Mouse (Mus musculus): ENCODE measurements at regions not wholly inside any gene's neighbourhood (a gene's known extent, or its start where the extent isn't known, plus 50 kb on each side); places are given as distances from the start of the nearest gene placed in this dataset.

- no peaks in the 10 kb centered on the region for H3K27me3 ChIP-seq (replicated peaks)
- ATAC-seq: no peak
- no peak overlapping the region for H3K4me2 ChIP-seq
- H3K36me3 ChIP-seq: no peaks in the 10 kb centered on the region
- H3K9ac ChIP-seq: no peak overlapping the region
- H3K4me1 ChIP-seq: no peaks in the 10 kb centered on the region
- whole genome bisulfite sequencing (ENCODE audit: insufficient replicate concordance): 61% methylated on average over 3 of the region's 3 CpGs
- no peaks in the 10 kb centered on the region for H3K9me3 ChIP-seq (replicated peaks)
- H3K27ac ChIP-seq: no peak overlapping the region
- H3K4me3 ChIP-seq: no peak overlapping the region
Observed at GRCm38 (mm10) chr7:67895166-67895565, 57.5 kb upstream of the Igf1r start.

GRCm38 (mm10) chr7:67892917-67893316 lies 59.7 kb upstream of the Igf1r start:
- 44% methylated on average over 3 of the region's 3 CpGs for WGBS (ENCODE audit: insufficient replicate concordance)
- no peaks in the 10 kb centered on the region for H3K9me3 ChIP-seq (replicated peaks)
- ATAC-seq: no peak

GRCm38 (mm10) chr7:67883040-67883439 lies 69.6 kb upstream of the Igf1r start:
- H3K27ac ChIP-seq: no peak overlapping the region
- no peak overlapping the region for H3K4me2 ChIP-seq
- H3K4me3 ChIP-seq: no peak overlapping the region
- 71% methylated on average over 6 of the region's 6 CpGs for WGBS (ENCODE audit: insufficient replicate concordance)
- H3K36me3 ChIP-seq: no peaks in the 10 kb centered on the region
- no peaks in the 10 kb centered on the region for H3K27me3 ChIP-seq (replicated peaks)
- no peak for ATAC-seq
- H3K9me3 ChIP-seq (replicated peaks): no peaks in the 10 kb centered on the region
- H3K9ac ChIP-seq: no peak overlapping the region
- no peaks in the 10 kb centered on the region for H3K4me1 ChIP-seq

More at GRCm38 (mm10) chr7:67892917-67893316, 59.7 kb upstream of the Igf1r start:
- H3K4me1 ChIP-seq: no peaks in the 10 kb centered on the region
- no peaks in the 10 kb centered on the region for H3K36me3 ChIP-seq
- H3K4me3 ChIP-seq: no peak overlapping the region
- H3K27me3 ChIP-seq (replicated peaks): no peaks in the 10 kb centered on the region
- H3K9ac ChIP-seq: no peak overlapping the region
- H3K27ac ChIP-seq: no peak overlapping the region
- H3K4me2 ChIP-seq: no peak overlapping the region

DNA sequence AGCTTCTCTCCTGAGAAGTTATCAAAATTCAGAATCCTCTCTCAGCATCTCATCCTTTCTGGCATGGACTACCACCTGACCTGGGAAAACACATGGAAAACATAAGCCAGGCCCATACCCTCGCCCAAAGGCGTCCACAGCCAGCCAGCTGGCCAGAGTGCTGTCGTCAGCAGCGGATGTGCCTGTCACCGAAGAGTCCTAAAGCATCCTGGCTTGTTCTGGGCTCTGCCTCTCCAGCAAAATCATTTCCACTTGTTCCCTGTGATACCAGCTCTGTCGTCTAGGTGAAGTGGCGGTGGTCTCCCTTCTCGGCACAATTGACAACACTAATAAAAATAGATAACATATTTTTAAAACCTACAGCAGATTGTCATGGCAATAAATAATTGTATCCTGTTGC lies 70.0 kb upstream of the Igf1r start:
- no peaks in the 10 kb centered on the region for H3K9me3 ChIP-seq (replicated peaks)
- no peak for ATAC-seq
- H3K4me1 ChIP-seq: no peaks in the 10 kb centered on the region
- H3K27ac ChIP-seq: no peak overlapping the region
- no peak overlapping the region for H3K4me3 ChIP-seq
- WGBS (ENCODE audit: insufficient replicate concordance): 63% methylated on average over 8 of the region's 8 CpGs
- no peak overlapping the region for H3K9ac ChIP-seq
- no peaks in the 10 kb centered on the region for H3K36me3 ChIP-seq
- H3K4me2 ChIP-seq: no peak overlapping the region
- H3K27me3 ChIP-seq (replicated peaks): no peaks in the 10 kb centered on the region

DNA sequence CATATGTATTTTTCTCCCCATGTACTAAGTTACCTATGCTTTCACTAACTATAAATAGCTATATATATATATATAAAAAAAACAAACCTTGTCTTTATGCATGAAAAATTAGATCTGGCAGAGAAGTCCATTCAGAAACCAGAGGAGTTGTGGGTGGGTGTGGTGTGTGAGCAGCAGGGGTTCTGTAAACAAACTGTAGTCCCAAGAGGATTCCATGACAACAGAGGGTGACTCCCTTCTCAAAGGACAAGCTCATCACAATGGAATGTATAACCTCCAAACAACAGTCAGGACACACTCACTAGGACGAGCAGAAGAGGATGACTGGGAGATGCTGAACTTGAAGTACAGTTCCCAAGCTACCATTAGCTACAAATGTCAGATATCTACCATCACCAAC lies 74.4 kb upstream of the Igf1r start:
- no peak overlapping the region for H3K4me2 ChIP-seq
- no peak overlapping the region for H3K27ac ChIP-seq
- no peaks in the 10 kb centered on the region for H3K9me3 ChIP-seq (replicated peaks)
- H3K9ac ChIP-seq: no peak overlapping the region
- H3K27me3 ChIP-seq (replicated peaks): no peaks in the 10 kb centered on the region
- WGBS (ENCODE audit: insufficient replicate concordance): 27% methylated on average over 1 of the region's 1 CpGs
- H3K4me3 ChIP-seq: no peak overlapping the region
- no peaks in the 10 kb centered on the region for H3K36me3 ChIP-seq
- H3K4me1 ChIP-seq: no peaks in the 10 kb centered on the region
- ATAC-seq: no peak

GRCm38 (mm10) chr7:67877587-67877986 lies 75.0 kb upstream of the Igf1r start:
- Histone ChIP-seq H3K4me2 (no peak overlapping the region), H3K9me3 (replicated peaks) (no peaks in the 10 kb centered on the region), H3K36me3 (no peaks in the 10 kb centered on the region), H3K27ac (no peak overlapping the region), H3K4me1 (no peaks in the 10 kb centered on the region), H3K27me3 (replicated peaks) (no peaks in the 10 kb centered on the region), H3K9ac (no peak overlapping the region), H3K4me3 (no peak overlapping the region)
- 62% methylated on average over 3 of the region's 3 CpGs for WGBS (ENCODE audit: insufficient replicate concordance)
- ATAC-seq: no peak

DNA sequence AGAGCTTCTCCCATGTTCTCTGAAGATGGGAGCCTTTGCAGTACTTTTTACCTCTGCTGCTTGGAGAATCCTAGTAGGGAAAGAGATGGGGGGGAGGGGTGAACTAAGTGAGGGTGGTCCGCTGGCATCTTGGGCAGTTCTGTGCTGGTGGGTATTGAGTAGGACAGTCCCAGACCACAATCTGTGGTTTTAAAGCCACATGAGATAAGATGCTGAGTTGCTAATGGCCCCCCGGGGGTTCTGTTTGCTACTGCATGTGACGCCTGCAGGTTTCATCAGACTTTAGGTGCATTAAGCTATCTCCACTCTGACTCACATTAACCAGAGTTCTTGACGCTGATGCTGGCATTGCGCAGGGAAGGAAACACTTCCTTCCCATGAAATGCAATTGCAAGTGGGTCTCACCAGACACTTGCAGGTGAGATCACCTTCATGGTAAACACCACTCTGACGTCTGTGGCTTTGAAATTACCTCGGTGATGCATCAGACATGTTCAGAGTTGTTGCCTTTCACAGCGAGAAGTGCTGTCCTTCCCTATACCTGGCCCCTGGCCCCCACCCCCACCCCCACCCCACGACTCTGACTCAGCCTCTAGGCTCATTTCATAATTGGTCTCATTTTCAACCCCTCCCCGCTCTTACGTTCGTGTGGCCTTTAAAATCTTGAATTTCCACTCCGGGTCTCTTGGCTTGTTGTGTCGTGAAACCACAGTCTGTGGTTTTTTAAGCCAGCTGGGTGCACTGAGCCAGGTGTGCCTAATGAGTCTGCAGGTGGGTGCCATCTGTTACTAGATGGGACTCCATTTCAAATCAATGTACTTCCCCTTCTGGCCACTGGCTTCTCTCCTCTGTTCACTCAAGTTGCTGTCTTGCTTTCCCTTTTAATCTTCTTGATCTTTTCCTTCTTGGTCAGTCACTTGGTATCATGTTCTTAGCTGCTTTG lies 94.8 kb upstream of the Synm start:
- H3K4me2 ChIP-seq: no peak overlapping the region
- H3K36me3 ChIP-seq: no peaks in the 10 kb centered on the region
- peaks cover 20% of the 10 kb centered on the region for H3K27me3 ChIP-seq (replicated peaks)
- H3K4me1 ChIP-seq: no peaks in the 10 kb centered on the region
- no peak overlapping the region for H3K27ac ChIP-seq
- 34% methylated on average over 14 of the region's 14 CpGs for WGBS (ENCODE audit: insufficient replicate concordance)
- H3K9ac ChIP-seq: no peak overlapping the region
- H3K9me3 ChIP-seq (replicated peaks): no peaks in the 10 kb centered on the region
- no peak overlapping the region for H3K4me3 ChIP-seq
- no peak for ATAC-seq

- Histone ChIP-seq H3K27me3 (replicated peaks) (peaks cover 35% of the 10 kb centered on the region), H3K27ac (no peak overlapping the region), H3K4me2 (no peak overlapping the region), H3K4me3 (no peak overlapping the region), H3K9ac (no peak overlapping the region), H3K9me3 (replicated peaks) (no peaks in the 10 kb centered on the region), H3K36me3 (no peaks in the 10 kb centered on the region), H3K4me1 (no peaks in the 10 kb centered on the region; the same call in 1 of the 2 replicates)
- WGBS (ENCODE audit: insufficient replicate concordance): 84% methylated on average over 3 of the region's 3 CpGs
- no peak for ATAC-seq
Observed at GRCm38 (mm10) chr7:67852859-67853258, 93.3 kb upstream of the Synm start.

GRCm38 (mm10) chr7:67849509-67849862 lies 89.9 kb upstream of the Synm start:
- peak overlapping the region; percentile 34 for H3K4me3 ChIP-seq
- 15% methylated on average over 7 of the region's 7 CpGs for WGBS (ENCODE audit: insufficient replicate concordance)
- no peak for ATAC-seq
- no peak overlapping the region for H3K27ac ChIP-seq
- no peak overlapping the region for H3K9ac ChIP-seq
- no peaks in the 10 kb centered on the region; the same call in 1 of the 2 replicates for H3K4me1 ChIP-seq
- H3K9me3 ChIP-seq (replicated peaks): no peaks in the 10 kb centered on the region
- peak overlapping the region; percentile 53 for H3K4me2 ChIP-seq
- peaks cover 56% of the 10 kb centered on the region for H3K27me3 ChIP-seq (replicated peaks)
- no peaks in the 10 kb centered on the region for H3K36me3 ChIP-seq

- Histone ChIP-seq H3K27ac (no peak overlapping the region), H3K27me3 (replicated peaks) (peaks cover 58% of the 10 kb centered on the region), H3K9me3 (replicated peaks) (no peaks in the 10 kb centered on the region), H3K4me3 (peak overlapping the region; percentile 34), H3K36me3 (no peaks in the 10 kb centered on the region), H3K4me2 (peak overlapping the region; percentile 53), H3K4me1 (no peaks in the 10 kb centered on the region; the same call in 1 of the 2 replicates), H3K9ac (no peak overlapping the region)
- 4% methylated on average over 32 of the region's 35 CpGs for WGBS (ENCODE audit: insufficient replicate concordance)
- no peak for ATAC-seq
Observed at GRCm38 (mm10) chr7:67848589-67849508, 89.3 kb upstream of the Synm start.

GRCm38 (mm10) chr7:67846796-67847195 lies 87.3 kb upstream of the Synm start:
- H3K4me2 ChIP-seq: no peak overlapping the region

DNA sequence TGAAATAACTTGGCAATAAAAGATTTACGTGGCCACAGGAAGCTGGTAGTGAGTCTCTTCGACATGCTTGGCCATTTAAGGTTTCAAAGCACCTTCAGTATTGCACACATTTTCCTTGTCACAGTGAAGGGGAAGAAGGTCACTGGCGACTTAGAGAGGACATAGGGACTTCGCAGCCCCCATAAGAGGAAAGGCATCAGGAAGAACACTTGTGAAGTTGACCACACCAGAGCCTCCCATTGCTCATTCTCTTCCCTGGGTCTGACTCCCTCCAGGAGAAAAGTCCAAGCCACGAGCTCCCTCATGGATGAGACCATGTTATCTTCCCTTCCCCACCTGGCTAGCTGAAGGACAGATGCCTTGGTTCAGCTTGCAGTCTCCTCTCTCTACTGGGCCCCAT lies 77.4 kb upstream of the Synm start:
- no peak for ATAC-seq
- H3K36me3 ChIP-seq: no peaks in the 10 kb centered on the region
- H3K9me3 ChIP-seq (replicated peaks): no peaks in the 10 kb centered on the region
- no peak overlapping the region for H3K27ac ChIP-seq
- no peaks in the 10 kb centered on the region for H3K27me3 ChIP-seq (replicated peaks)
- H3K4me3 ChIP-seq: no peak overlapping the region
- no peak overlapping the region for H3K9ac ChIP-seq
- WGBS (ENCODE audit: insufficient replicate concordance): 66% methylated on average over 5 of the region's 5 CpGs
- H3K4me1 ChIP-seq: no peaks in the 10 kb centered on the region
- H3K4me2 ChIP-seq: no peak overlapping the region

More at GRCm38 (mm10) chr7:67846796-67847195, 87.3 kb upstream of the Synm start:
- Histone ChIP-seq H3K4me1 (no peaks in the 10 kb centered on the region; the same call in 1 of the 2 replicates), H3K27me3 (replicated peaks) (peaks cover 58% of the 10 kb centered on the region), H3K27ac (no peak overlapping the region), H3K9ac (no peak overlapping the region), H3K36me3 (no peaks in the 10 kb centered on the region), H3K4me3 (no peak overlapping the region), H3K9me3 (replicated peaks) (no peaks in the 10 kb centered on the region)
- ATAC-seq: no peak
- WGBS (ENCODE audit: insufficient replicate concordance): 11% methylated on average over 8 of the region's 8 CpGs
